Mouse (Mus musculus) cortical plate, adult 2 months (tissue): ENCODE measurements around the gene Map3k20.

Experiments used
- CTCF ChIP-seq: fragments of 200-500 bp; IDR thresholded peaks from 2 replicates; pipeline ENCODE4 v1.5.1; 2011; ENCODE audit warnings: mild to moderate bottlenecking, control low read depth, low read length; ENCODE audit not compliant: insufficient read depth; ENCODE audit errors: extremely low read depth
- POLR2A ChIP-seq: fragments of 200-500 bp; IDR thresholded peaks from 2 replicates; pipeline ENCODE4 v1.6.1; 2011; ENCODE audit warnings: mild to moderate bottlenecking, low read length, control low read depth; ENCODE audit not compliant: insufficient read depth; ENCODE audit errors: extremely low read depth

- TF ChIP-seq POLR2A (no peak), CTCF (no peak)
Observed at GRCm38 (mm10) chr2:72247819-72248218, 37.6 kb upstream of the Map3k20 start.
